Mouse (Mus musculus) ovary, adult 18-20 months (tissue): Measurements from ENCODE around the gene Ugt2b5.
A peak's percentile ranks its signal among the peaks of the same experiment; 100 is the strongest.
"Not testable (repeated sequence)": the region's sequence is repeated elsewhere in the genome, so short reads cannot be mapped to it uniquely, and the experiment has no call there.

ENCODE experiments used
- DNase-seq: peaks from one replicate; pipeline ENCODE4 v3.0.0; 2022; ENCODE audit warnings: low spot score, mixed read lengths

Gene Ugt2b5

GRCm38 (mm10) chr5:87140196-87140595 lies at the start of gene Ugt2b5:
Gene Ugt2b5, minus strand, starts transcription at chr5:87140318.
- DNase-seq: not testable (repeated sequence)

GRCm38 (mm10) chr5:87175780-87176179 lies 35.7 kb upstream of the Ugt2b5 start:
- DNase-seq: not testable (repeated sequence)

GRCm38 (mm10) chr5:87174671-87175070 lies 34.6 kb upstream of the Ugt2b5 start:
- DNase-seq: no peak

GRCm38 (mm10) chr5:87147741-87148454 lies 7.8 kb upstream of the Ugt2b5 start:
- peak; percentile 20 for DNase-seq

- peak; percentile 7 for DNase-seq
These were observed 2.8 kb upstream of the Ugt2b5 start for GRCm38 (mm10) chr5:87142865-87143456.

GRCm38 (mm10) chr5:87103697-87104096 lies 36.4 kb downstream of the Ugt2b5 start:
- DNase-seq: not testable (repeated sequence)

GRCm38 (mm10) chr5:87092346-87093027 lies 47.6 kb downstream of the Ugt2b5 start, which contains the start of gene Ugt2b36:
Gene Ugt2b36, minus strand, starts transcription at chr5:87092555.
- no peak for DNase-seq

- no peak for DNase-seq
These were observed 49.0 kb downstream of the Ugt2b5 start for GRCm38 (mm10) chr5:87091111-87091510.

GRCm38 (mm10) chr5:87089264-87089663 lies 50.9 kb downstream of the Ugt2b5 start:
- no peak for DNase-seq

GRCm38 (mm10) chr5:87086269-87086668 lies 53.8 kb downstream of the Ugt2b5 start:
- no peak for DNase-seq
